Comparison of ENCODE assay signal across 19 mouse cellular contexts in genomic region chr8:86631395-86631794, GRCm38 (mm10). TPM values are rescaled to one million over a fixed set of nuclear protein-coding genes. Genes with fewer than 3 reads are reported as not detected.
A peak's percentile ranks its signal among the peaks of the same experiment; 100 is the strongest.
DNase-seq lines count a peak whose midpoint lies in the region; ATAC-seq and TF ChIP-seq lines count a peak whose summit lies in the region.
"Had no signal": no experiment of that assay in that cellular context is flagged by ENCODE, and none has a peak within 500 bp of the region (broad histone marks: within the 10 kb centered on the region; RNA-seq: fewer than 3 reads in every experiment).

No protein-coding gene starts in this region.

- WGBS in hindbrain, postnatal 0 days: 92% methylated on average over 4 of the region's 4 CpGs
- 91% methylated on average over 4 of the region's 4 CpGs for WGBS in embryonic facial prominence, embryonic 10.5 days
- 89% methylated on average over 4 of the region's 4 CpGs for WGBS in forebrain, embryonic 15.5 days

- TF ChIP-seq CTCF in hindbrain, postnatal 0 days (IDR thresholded peaks at IDR 0.05; ENCODE audit: low read depth): no peak

- no peak overlapping the region for H3K4me3 ChIP-seq in hindbrain, postnatal 0 days (ENCODE audit: low read length)
- H3K4me3 ChIP-seq in embryonic facial prominence, embryonic 10.5 days: no peak overlapping the region
- no peak overlapping the region for H3K4me3 ChIP-seq in forebrain, embryonic 15.5 days
- H3K4me3 ChIP-seq: embryonic facial prominence, embryonic 13.5 days; forebrain, embryonic 10.5 days; heart, embryonic 12.5 days; hindbrain, embryonic 10.5 days had no signal

- ATAC-seq in megakaryocyte, adult 5-6 weeks (ENCODE audit: poor library complexity, severe bottlenecking): peak; percentile 80
- ATAC-seq in hindbrain, postnatal 0 days: no peak
- ATAC-seq in forebrain, embryonic 15.5 days (replicated peaks): no peak
- ATAC-seq: forebrain, embryonic 14.5 days had no signal

- no peaks in the 10 kb centered on the region for H3K9me3 ChIP-seq in hindbrain, postnatal 0 days (ENCODE audit: low read length)
- no peaks in the 10 kb centered on the region for H3K9me3 ChIP-seq in embryonic facial prominence, embryonic 10.5 days
- H3K9me3 ChIP-seq in forebrain, embryonic 15.5 days: no peaks in the 10 kb centered on the region
- H3K9me3 ChIP-seq: embryonic facial prominence, embryonic 13.5 days; forebrain, embryonic 10.5 days; heart, embryonic 12.5 days; hindbrain, embryonic 10.5 days had no signal

- H3K36me3 ChIP-seq in hindbrain, postnatal 0 days (ENCODE audit: insufficient read depth, low read length): peaks cover 9% of the 10 kb centered on the region; the same call in 1 of the 2 replicates
- H3K36me3 ChIP-seq in embryonic facial prominence, embryonic 10.5 days (replicated peaks): peaks cover 30% of the 10 kb centered on the region
- H3K36me3 ChIP-seq in forebrain, embryonic 15.5 days: peaks cover 25% of the 10 kb centered on the region

- DNase-seq in fat pad, adult 2 months (ENCODE audit: extremely low read depth, low read depth, low spot score): peak; percentile 76
- peak; percentile 27 to 48 for DNase-seq in lung, adult 18-20 months
- DNase-seq in lung, postnatal 14 days: peak; percentile 16
- DNase-seq in hindbrain, postnatal 0 days (ENCODE audit: low spot score): no peak
- DNase-seq in embryonic facial prominence, embryonic 10.5 days (ENCODE audit: low spot score): no peak
- DNase-seq: adrenal gland, adult 8-10 months; adrenal gland, postnatal 36 days; cerebellum, adult 2 months; cerebellum, postnatal 14 days had no signal

- no peak overlapping the region for H3K4me2 ChIP-seq in hindbrain, postnatal 0 days (ENCODE audit: low read depth, low read length)
- no peak overlapping the region for H3K4me2 ChIP-seq in forebrain, embryonic 15.5 days (replicated peaks)
- H3K4me2 ChIP-seq: embryonic facial prominence, embryonic 13.5 days; heart, embryonic 12.5 days; hindbrain, embryonic 14.5 days had no signal

- no peak overlapping the region for H3K9ac ChIP-seq in hindbrain, postnatal 0 days (replicated peaks; ENCODE audit: low read length)
- H3K9ac ChIP-seq in forebrain, embryonic 15.5 days (replicated peaks): no peak overlapping the region
- H3K9ac ChIP-seq: embryonic facial prominence, embryonic 13.5 days; heart, embryonic 12.5 days; hindbrain, embryonic 14.5 days had no signal

- H3K27me3 ChIP-seq in hindbrain, postnatal 0 days (ENCODE audit: insufficient read depth, low read length): no peaks in the 10 kb centered on the region
- no peaks in the 10 kb centered on the region for H3K27me3 ChIP-seq in embryonic facial prominence, embryonic 10.5 days (replicated peaks; ENCODE audit: low read depth, poor library complexity, severe bottlenecking)
- H3K27me3 ChIP-seq in forebrain, embryonic 15.5 days: no peaks in the 10 kb centered on the region
- H3K27me3 ChIP-seq: embryonic facial prominence, embryonic 13.5 days; heart, embryonic 12.5 days had no signal

- H3K27ac ChIP-seq in hindbrain, postnatal 0 days: no peak overlapping the region
- H3K27ac ChIP-seq in embryonic facial prominence, embryonic 10.5 days (replicated peaks): no peak overlapping the region
- H3K27ac ChIP-seq in forebrain, embryonic 15.5 days (replicated peaks): no peak overlapping the region
- H3K27ac ChIP-seq: embryonic facial prominence, embryonic 13.5 days; forebrain, embryonic 10.5 days; hindbrain, embryonic 10.5 days; hindbrain, embryonic 14.5 days had no signal

- H3K4me1 ChIP-seq in hindbrain, postnatal 0 days (ENCODE audit: insufficient read depth, low read length): no peaks in the 10 kb centered on the region
- no peaks in the 10 kb centered on the region for H3K4me1 ChIP-seq in embryonic facial prominence, embryonic 10.5 days
- peaks cover 4% of the 10 kb centered on the region for H3K4me1 ChIP-seq in forebrain, embryonic 15.5 days
- H3K4me1 ChIP-seq: embryonic facial prominence, embryonic 13.5 days; forebrain, embryonic 10.5 days; hindbrain, embryonic 10.5 days had no signal

RNA-seq across cellular contexts. Expression of gene Lonp2, which starts 7.6 kb away (rescaled TPM):
- 43.1 and 47.1 TPM in 2 replicates for total RNA-seq in megakaryocyte, adult 5-6 weeks (2015)
- 57.3 and 58.6 TPM in 2 replicates for total RNA-seq in megakaryocyte, adult 5-6 weeks (2017)
- 55.4 and 58.8 TPM in 2 replicates for total RNA-seq in hindbrain, postnatal 0 days (2014; rRNA removed)
- polyA plus RNA-seq in hindbrain, postnatal 0 days (2015; fragmentation: Nextera tagmentation; extraction: Ambion mirVana): 65.2 and 68.3 TPM in 2 replicates
- polyA plus RNA-seq in embryonic facial prominence, embryonic 10.5 days (2016; fragmentation: Nextera tagmentation; extraction: Ambion mirVana): 50.5 and 51.4 TPM in 2 replicates
- 87.6 and 88.3 TPM in 2 replicates for polyA plus RNA-seq in forebrain, embryonic 15.5 days (2015; fragmentation: Nextera tagmentation; extraction: Ambion mirVana)

RNA-seq across cellular contexts. Expression of gene Abcc12, which starts 50.9 kb away (rescaled TPM):
- total RNA-seq in megakaryocyte, adult 5-6 weeks (2015): not detected in 2 replicates
- total RNA-seq in megakaryocyte, adult 5-6 weeks (2017): not detected in 2 replicates
- total RNA-seq in hindbrain, postnatal 0 days (2014; rRNA removed): 0.25 and 0.26 TPM in 2 replicates
- 0.19 and 0.21 TPM in 2 replicates for polyA plus RNA-seq in hindbrain, postnatal 0 days (2015; fragmentation: Nextera tagmentation; extraction: Ambion mirVana)
- polyA plus RNA-seq in embryonic facial prominence, embryonic 10.5 days (2016; fragmentation: Nextera tagmentation; extraction: Ambion mirVana): not detected in 2 replicates
- polyA plus RNA-seq in forebrain, embryonic 15.5 days (2015; fragmentation: Nextera tagmentation; extraction: Ambion mirVana): 0.18 and 0.23 TPM in 2 replicates
- total RNA-seq: adrenal gland, postnatal 36 days; heart, adult 8-10 months; heart, postnatal 25 days had no signal
- polyA plus RNA-seq: forebrain, embryonic 10.5 days; heart, embryonic 12.5 days had no signal

Comparison
In these comparisons a context has a peak if more than half of its experiments do, and no peak if none do; other contexts are left out.
1. DNase-seq: peak in fat pad, adult 2 months (single experiment), lung, adult 18-20 months (2 of 2) and lung, postnatal 14 days (single experiment); none in hindbrain, postnatal 0 days (single experiment) and embryonic facial prominence, embryonic 10.5 days (single experiment).